34 mouse cellular contexts compared by ENCODE assay signal in genomic region chr11:8462827-8463405, GRCm38 (mm10).
A peak's percentile ranks its signal among the peaks of the same experiment; 100 is the strongest.
DNase-seq lines count a peak whose midpoint lies in the region; ATAC-seq and TF ChIP-seq lines count a peak whose summit lies in the region.
"Had no signal": no experiment of that assay in that cellular context is flagged by ENCODE, and none has a peak within 500 bp of the region (broad histone marks: within the 10 kb centered on the region; RNA-seq: fewer than 3 reads in every experiment).

No protein-coding gene starts in this region.

- no peak for ATAC-seq in hindbrain, postnatal 0 days
- no peak for ATAC-seq in hindbrain, embryonic 12.5 days (ENCODE audit: low FRiP score)
- ATAC-seq in midbrain, embryonic 11.5 days (ENCODE audit: low FRiP score), result no peak
- ATAC-seq in midbrain, embryonic 15.5 days (replicated peaks), result no peak
- ATAC-seq in Patski, result peak; percentile 36
- ATAC-seq: forebrain, embryonic 15.5 days had no signal

- H3K4me2 ChIP-seq in hindbrain, postnatal 0 days (ENCODE audit: low read depth, low read length), result no peak overlapping the region
- H3K4me2 ChIP-seq in hindbrain, embryonic 12.5 days (replicated peaks), result no peak overlapping the region
- H3K4me2 ChIP-seq in midbrain, embryonic 11.5 days, result no peak overlapping the region
- no peak overlapping the region for H3K4me2 ChIP-seq in midbrain, embryonic 15.5 days
- H3K4me2 ChIP-seq: embryonic facial prominence, embryonic 12.5 days; forebrain, embryonic 15.5 days; heart, embryonic 13.5 days; hindbrain, embryonic 13.5 days; kidney, embryonic 15.5 days; neural tube, embryonic 15.5 days had no signal

- CTCF ChIA-PET in Patski (lab: Charles Lee), result interaction anchor here (1.3 to 3.2 kb wide), 4 partner anchors 16 to 62 kb away, joined by 6 to 13 read pairs (median 6); no protein-coding TSS in a partner anchor

- peak; percentile 57 for DNase-seq in hindbrain, postnatal 0 days (ENCODE audit: low spot score)
- peak; percentile 65 for DNase-seq in midbrain, embryonic 11.5 days (ENCODE audit: low spot score, missing footprints)
- DNase-seq in Patski (ENCODE audit: low read depth, low spot score), result no peak
- no peak for DNase-seq in spleen, postnatal 36 days (ENCODE audit: low spot score in 2 of 2)
- no peak for DNase-seq in adrenal gland, adult 18-20 months (ENCODE audit: low spot score in 2 of 2)
- DNase-seq: adrenal gland, postnatal 14 days; B cell, adult 2 months; cerebellum, adult 11-12 months; cerebellum, adult 9-11 months; embryo, embryonic 11 days; heart, adult 2 months; heart, postnatal 36 days; kidney, adult 18-20 months; kidney, postnatal 4 days; layer of hippocampus, adult 9-11 months; liver; lung, adult 2 months; lung, postnatal 14 days; retina, postnatal 1 day; right cerebral cortex, postnatal 14 days; thymus, adult 18-20 months; thymus, postnatal 4 days had no signal

- peaks cover 10% of the 10 kb centered on the region for H3K4me1 ChIP-seq in hindbrain, postnatal 0 days (ENCODE audit: insufficient read depth, low read length)
- H3K4me1 ChIP-seq in hindbrain, embryonic 12.5 days, result peaks cover 18% of the 10 kb centered on the region
- H3K4me1 ChIP-seq in midbrain, embryonic 11.5 days (ENCODE audit: control insufficient read depth, insufficient read depth, low read length), result peaks cover 5% of the 10 kb centered on the region
- H3K4me1 ChIP-seq in midbrain, embryonic 15.5 days, result peaks cover 13% of the 10 kb centered on the region

- no peaks in the 10 kb centered on the region for H3K36me3 ChIP-seq in hindbrain, postnatal 0 days (ENCODE audit: insufficient read depth, low read length)
- no peaks in the 10 kb centered on the region for H3K36me3 ChIP-seq in hindbrain, embryonic 12.5 days
- H3K36me3 ChIP-seq in midbrain, embryonic 11.5 days (ENCODE audit: control insufficient read depth, insufficient read depth, low read length), result no peaks in the 10 kb centered on the region
- H3K36me3 ChIP-seq in midbrain, embryonic 15.5 days (replicated peaks), result no peaks in the 10 kb centered on the region
- H3K36me3 ChIP-seq: forebrain, embryonic 15.5 days; hindbrain, embryonic 13.5 days; midbrain, embryonic 10.5 days; neural tube, embryonic 15.5 days had no signal

- no peak overlapping the region for H3K4me3 ChIP-seq in hindbrain, postnatal 0 days (ENCODE audit: low read length)
- H3K4me3 ChIP-seq in hindbrain, embryonic 12.5 days, result no peak overlapping the region
- H3K4me3 ChIP-seq in midbrain, embryonic 11.5 days (ENCODE audit: low read depth, low read length), result no peak overlapping the region
- no peak overlapping the region for H3K4me3 ChIP-seq in midbrain, embryonic 15.5 days
- H3K4me3 ChIP-seq: embryonic facial prominence, embryonic 12.5 days; forebrain, embryonic 10.5 days; forebrain, embryonic 15.5 days; heart, adult 2 months; heart, embryonic 13.5 days; hindbrain, embryonic 13.5 days; kidney, embryonic 15.5 days; midbrain, embryonic 10.5 days; neural tube, embryonic 15.5 days had no signal

- no peak overlapping the region for H3K27ac ChIP-seq in hindbrain, postnatal 0 days
- no peak overlapping the region for H3K27ac ChIP-seq in hindbrain, embryonic 12.5 days
- no peak overlapping the region for H3K27ac ChIP-seq in midbrain, embryonic 11.5 days (ENCODE audit: low read depth, low read length)
- H3K27ac ChIP-seq in midbrain, embryonic 15.5 days, result no peak overlapping the region
- H3K27ac ChIP-seq: embryonic facial prominence, embryonic 12.5 days; forebrain, embryonic 10.5 days; forebrain, embryonic 15.5 days; heart, adult 2 months; heart, embryonic 13.5 days; hindbrain, embryonic 13.5 days; kidney, embryonic 15.5 days; liver, embryonic 14.5 days; midbrain, embryonic 10.5 days; neural tube, embryonic 15.5 days; stomach, postnatal 0 days had no signal

- no peak for TF ChIP-seq CTCF in hindbrain, postnatal 0 days (IDR thresholded peaks at IDR 0.05; ENCODE audit: low read depth)
- no peak for TF ChIP-seq CTCF in Patski (IDR thresholded peaks at IDR 0.05)

- H3K27me3 ChIP-seq in hindbrain, postnatal 0 days (ENCODE audit: insufficient read depth, low read length), result no peaks in the 10 kb centered on the region
- H3K27me3 ChIP-seq in hindbrain, embryonic 12.5 days, result no peaks in the 10 kb centered on the region
- H3K27me3 ChIP-seq in midbrain, embryonic 11.5 days (ENCODE audit: control insufficient read depth, insufficient read depth, low read length), result 0 out of 2 replicates have a peak, but pooled peaks cover under 1% of the 10 kb centered on the region
- H3K27me3 ChIP-seq in midbrain, embryonic 15.5 days (replicated peaks), result no peaks in the 10 kb centered on the region
- H3K27me3 ChIP-seq in Patski, result no peaks in the 10 kb centered on the region
- H3K27me3 ChIP-seq: embryonic facial prominence, embryonic 12.5 days; forebrain, embryonic 15.5 days; heart, embryonic 13.5 days; kidney, embryonic 15.5 days; neural tube, embryonic 15.5 days had no signal

- POLR2A ChIA-PET in Patski (lab: Charles Lee), result interaction anchor here (0.8 kb wide), 1 partner anchor 12 kb away, joined by 4 read pairs; no protein-coding TSS in a partner anchor

- in situ Hi-C loops in Patski (cut with MboI; ENCODE audit: low pct_unique_long_range_greater_than_20kb), result no loop called here

- 54% methylated on average over 3 of the region's 3 CpGs for WGBS in hindbrain, postnatal 0 days
- WGBS in hindbrain, embryonic 12.5 days, result 91% methylated on average over 3 of the region's 3 CpGs
- WGBS in midbrain, embryonic 11.5 days, result 96% methylated on average over 3 of the region's 3 CpGs
- 92% methylated on average over 3 of the region's 3 CpGs for WGBS in midbrain, embryonic 15.5 days

- no peaks in the 10 kb centered on the region for H3K9me3 ChIP-seq in hindbrain, postnatal 0 days (ENCODE audit: low read length)
- H3K9me3 ChIP-seq in hindbrain, embryonic 12.5 days (replicated peaks), result no peaks in the 10 kb centered on the region
- H3K9me3 ChIP-seq in midbrain, embryonic 11.5 days (ENCODE audit: control insufficient read depth, low read length), result no peaks in the 10 kb centered on the region
- H3K9me3 ChIP-seq in midbrain, embryonic 15.5 days, result no peaks in the 10 kb centered on the region
- H3K9me3 ChIP-seq: embryonic facial prominence, embryonic 12.5 days; forebrain, embryonic 10.5 days; forebrain, embryonic 15.5 days; heart, embryonic 13.5 days; hindbrain, embryonic 13.5 days; kidney, embryonic 15.5 days; midbrain, embryonic 10.5 days; neural tube, embryonic 15.5 days had no signal

- H3K9ac ChIP-seq in hindbrain, postnatal 0 days (replicated peaks; ENCODE audit: low read length), result no peak overlapping the region
- no peak overlapping the region for H3K9ac ChIP-seq in hindbrain, embryonic 12.5 days
- H3K9ac ChIP-seq in midbrain, embryonic 11.5 days (ENCODE audit: low read length), result no peak overlapping the region
- H3K9ac ChIP-seq in midbrain, embryonic 15.5 days, result no peak overlapping the region
- H3K9ac ChIP-seq: embryonic facial prominence, embryonic 12.5 days; forebrain, embryonic 15.5 days; heart, embryonic 13.5 days; hindbrain, embryonic 13.5 days; kidney, embryonic 15.5 days; liver, embryonic 14.5 days; neural tube, embryonic 15.5 days had no signal

Comparison
In these comparisons a context has a peak if more than half of its experiments do, and no peak if none do; other contexts are left out.
1. DNase-seq: peak in hindbrain, postnatal 0 days (single experiment) and midbrain, embryonic 11.5 days (single experiment); none in Patski (single experiment), spleen, postnatal 36 days (0 of 2) and adrenal gland, adult 18-20 months (0 of 2).